Mouse (Mus musculus): ENCODE results near the gene Il5ra.

- TF ChIP-seq CTCF (IDR thresholded peaks at IDR 0.05; ENCODE audit: extremely low read depth, insufficient read depth, low read length): no peak
- no peak for TF ChIP-seq POLR2A (IDR thresholded peaks at IDR 0.05; ENCODE audit: extremely low read depth, insufficient read depth, low read length)
These were observed 46.9 kb downstream of the Il5ra start for GRCm38 (mm10) chr6:106701931-106702330.

Data from cortical plate, adult 2 months (tissue).